Mouse (Mus musculus) kidney, postnatal 0 days (tissue): ENCODE measurements around the gene Pigb. TPM values are rescaled to one million over a fixed set of nuclear protein-coding genes. Genes with fewer than 3 reads are reported as not detected.

Experiments
- ATAC-seq: fragments of 200-750 bp; cut with Nextera tagmentation; replicated peaks from 2 replicates; pipeline ENCODE4 v1.8.0; 2017; ENCODE audit warnings: low read depth, moderate number of reproducible peaks, moderate TSS enrichment, moderate library complexity; ENCODE audit not compliant: low FRiP score
- DNase-seq: peaks from one replicate; pipeline ENCODE4 v3.0.0-alpha.2; 2016; ENCODE audit warnings: low spot score
- H3K27ac ChIP-seq: fragments of 300-500 bp; sonication (generic); 2 replicates; pipeline ENCODE4 v1.5.1; 2014; ENCODE audit warnings: mild to moderate bottlenecking
- H3K27me3 ChIP-seq: fragments of 300-500 bp; sonication (generic); 2 replicates; pipeline ENCODE4 v1.6.1; 2014; ENCODE audit warnings: low read length, mixed read lengths; ENCODE audit not compliant: insufficient read depth
- H3K36me3 ChIP-seq: fragments of 300-500 bp; sonication (generic); 2 replicates; pipeline ENCODE4 v1.6.1; 2014; ENCODE audit warnings: low read length, mixed read lengths; ENCODE audit not compliant: insufficient read depth
- H3K4me1 ChIP-seq: fragments of 300-500 bp; sonication (generic); replicated peaks from 2 replicates; pipeline ENCODE4 v1.6.1; 2014; ENCODE audit warnings: antibody characterized with exemption, low read length, mixed read lengths; ENCODE audit not compliant: insufficient read depth
- H3K4me2 ChIP-seq: fragments of 300-500 bp; sonication (generic); 2 replicates; pipeline ENCODE4 v1.6.1; 2014; ENCODE audit warnings: mild to moderate bottlenecking, low read length, moderate library complexity, mixed read lengths
- H3K4me3 ChIP-seq: fragments of 300-500 bp; sonication (generic); replicated peaks from 2 replicates; pipeline ENCODE4 v1.5.1; 2014; ENCODE audit warnings: low read depth, low read length
- H3K9ac ChIP-seq: fragments of 300-500 bp; sonication (generic); 2 replicates; pipeline ENCODE4 v1.6.1; 2014; ENCODE audit warnings: low read depth, low read length
- H3K9me3 ChIP-seq: fragments of 300-500 bp; sonication (generic); replicated peaks from 2 replicates; pipeline ENCODE4 v1.6.1; 2016; ENCODE audit warnings: low read length, inconsistent platforms, mixed read lengths
- CTCF ChIP-seq: IDR thresholded peaks from 2 replicates; pipeline ENCODE4 v1.5.1; 2016; ENCODE audit warnings: antibody characterized with exemption, low read depth, mild to moderate bottlenecking, moderate library complexity
- WGBS: fragments of 180-500 bp; shearing (Covaris S2); extraction: QIAGEN DNeasy Blood & Tissue Kit; methylation state at CpG from one replicate; pipeline ENCODE4 v1.1.7; 2014; 5-methylcytosine and 5-hydroxymethylcytosine counted together
- polyA plus RNA-seq: library from polyadenylated mRNA; unstranded; fragments of >200 nt; fragmentation: Nextera tagmentation; extraction: Ambion mirVana; gene quantifications from 2 replicates; pipeline ENCODE4 v1.2.1, GENCODE M21; 2015

Pigb gene
- polyA plus RNA-seq = 10.8 and 11.9 TPM in 2 replicates

DNA sequence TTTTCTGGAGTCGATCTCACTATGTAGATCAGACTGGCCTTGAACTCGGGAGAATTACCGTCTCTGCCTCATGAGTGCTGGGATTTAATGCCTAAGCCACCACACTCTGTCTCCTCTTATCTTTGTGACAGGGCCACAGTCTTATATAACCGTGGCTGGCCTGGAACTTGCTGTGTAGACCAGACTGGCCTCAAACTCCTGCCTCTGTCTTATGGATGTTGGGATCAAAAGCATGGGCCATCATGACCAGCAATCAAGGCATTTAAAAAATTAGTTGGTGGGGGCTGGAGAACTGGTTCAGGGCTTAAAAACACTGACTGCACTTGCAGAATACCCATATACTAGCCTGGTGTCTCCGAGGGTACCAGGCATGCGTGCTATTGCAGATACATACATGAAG lies at the start of gene Pigb:
Gene Pigb, minus strand, starts transcription at position 299 of the 400 bp plus-strand sequence.
- H3K4me2 ChIP-seq = peak within 1 kb of the TSS; percentile 63
- no peaks in the 10 kb centered on the region for H3K27me3 ChIP-seq
- TF ChIP-seq CTCF = no peak
- no peak for DNase-seq
- peak within 1 kb of the TSS; percentile 84 for H3K9ac ChIP-seq
- WGBS = 28% methylated on average over 6 of the region's 6 CpGs
- H3K4me1 ChIP-seq = peaks cover 15% of the 10 kb centered on the region
- H3K36me3 ChIP-seq = no peaks in the 10 kb centered on the region
- peak within 1 kb of the TSS; percentile 91 for H3K4me3 ChIP-seq
- H3K27ac ChIP-seq = peak within 1 kb of the TSS; percentile 82
- no peak for ATAC-seq
- no peaks in the 10 kb centered on the region for H3K9me3 ChIP-seq

- H3K4me3 ChIP-seq = no peak overlapping the region
- ATAC-seq (no peak; the same call in 1 of the 2 replicates), DNase-seq (peak; percentile 10)
- no peaks in the 10 kb centered on the region for H3K36me3 ChIP-seq
- H3K4me1 ChIP-seq = no peaks in the 10 kb centered on the region
- 67% methylated on average over 16 of the region's 16 CpGs for WGBS
- H3K27ac ChIP-seq = no peak overlapping the region
- H3K4me2 ChIP-seq = no peak overlapping the region
- H3K27me3 ChIP-seq = no peaks in the 10 kb centered on the region
- TF ChIP-seq CTCF = no peak
- H3K9ac ChIP-seq = no peak overlapping the region
- H3K9me3 ChIP-seq = no peaks in the 10 kb centered on the region
Observed at GRCm38 (mm10) chr9:73089222-73089920, 49.2 kb upstream of the Pigb start.

DNA sequence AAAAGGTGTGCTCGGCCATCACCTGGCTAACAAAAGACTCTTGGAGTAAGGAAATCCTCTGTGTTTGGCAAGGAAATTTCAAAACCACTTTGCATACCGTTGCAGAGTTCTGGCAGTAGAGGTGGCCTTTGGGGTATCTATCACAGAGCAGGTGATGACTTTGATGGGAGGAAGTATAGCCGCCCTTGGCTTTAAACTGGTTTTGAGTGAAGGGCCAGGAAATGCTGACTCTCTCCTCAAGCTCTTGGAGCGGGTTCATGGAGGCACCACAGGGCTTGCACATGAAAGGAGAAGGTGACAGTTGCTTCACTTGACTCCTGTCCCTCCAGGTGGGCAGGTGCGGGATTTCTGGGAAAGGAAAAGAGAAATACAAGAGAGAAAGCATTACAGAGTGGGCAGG lies 47.4 kb upstream of the Pigb start:
- Histone ChIP-seq H3K27me3 (no peaks in the 10 kb centered on the region), H3K27ac (no peak overlapping the region), H3K9ac (no peak overlapping the region), H3K4me2 (no peak overlapping the region), H3K9me3 (no peaks in the 10 kb centered on the region), H3K4me3 (no peak overlapping the region), H3K36me3 (no peaks in the 10 kb centered on the region), H3K4me1 (no peaks in the 10 kb centered on the region)
- 81% methylated on average over 5 of the region's 5 CpGs for WGBS
- no peak for DNase-seq
- no peak for TF ChIP-seq CTCF
- no peak for ATAC-seq

DNA sequence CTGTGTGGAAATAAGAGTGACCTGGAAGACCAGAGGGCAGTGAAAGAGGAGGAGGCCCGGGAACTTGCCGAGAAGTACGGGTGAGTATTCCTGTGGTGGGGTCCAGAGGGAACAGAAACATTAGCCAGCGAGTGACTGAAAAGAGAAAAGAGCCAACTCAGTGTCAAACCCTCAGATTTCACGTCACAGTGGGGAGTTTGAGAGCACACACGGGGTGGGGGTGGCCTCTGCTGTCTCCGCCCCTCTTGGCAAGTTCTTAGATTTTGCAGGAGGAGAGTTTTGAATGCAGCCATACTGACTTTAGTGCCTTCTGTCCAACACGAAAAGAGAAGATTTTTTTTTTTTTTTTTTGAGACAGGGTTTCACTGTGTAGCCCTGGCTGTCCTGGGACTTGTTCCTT lies 46.9 kb upstream of the Pigb start:
- Histone ChIP-seq H3K4me2 (no peak overlapping the region), H3K27me3 (no peaks in the 10 kb centered on the region), H3K4me3 (no peak overlapping the region), H3K9ac (no peak overlapping the region), H3K9me3 (no peaks in the 10 kb centered on the region), H3K36me3 (no peaks in the 10 kb centered on the region), H3K4me1 (no peaks in the 10 kb centered on the region), H3K27ac (no peak overlapping the region)
- ATAC-seq = no peak
- 60% methylated on average over 8 of the region's 8 CpGs for WGBS
- DNase-seq = peak; percentile 15
- no peak for TF ChIP-seq CTCF

- Histone ChIP-seq H3K36me3 (no peaks in the 10 kb centered on the region), H3K4me3 (no peak overlapping the region), H3K27ac (no peak overlapping the region), H3K9ac (no peak overlapping the region), H3K4me2 (no peak overlapping the region), H3K4me1 (no peaks in the 10 kb centered on the region), H3K27me3 (no peaks in the 10 kb centered on the region), H3K9me3 (no peaks in the 10 kb centered on the region)
- WGBS = 81% methylated on average over 6 of the region's 6 CpGs
- DNase-seq (no peak), ATAC-seq (no peak)
- TF ChIP-seq CTCF = no peak
Observed at GRCm38 (mm10) chr9:73085845-73086244, 45.7 kb upstream of the Pigb start.

GRCm38 (mm10) chr9:73083956-73084355 lies 43.8 kb upstream of the Pigb start:
- H3K27me3 ChIP-seq = no peaks in the 10 kb centered on the region
- H3K4me2 ChIP-seq = no peak overlapping the region
- H3K36me3 ChIP-seq = no peaks in the 10 kb centered on the region
- ATAC-seq (no peak), DNase-seq (peak; percentile 11)
- H3K4me3 ChIP-seq = no peak overlapping the region
- H3K4me1 ChIP-seq = no peaks in the 10 kb centered on the region
- H3K9me3 ChIP-seq = no peaks in the 10 kb centered on the region
- H3K27ac ChIP-seq = no peak overlapping the region
- no peak overlapping the region for H3K9ac ChIP-seq
- no peak for TF ChIP-seq CTCF
- 39% methylated on average over 6 of the region's 6 CpGs for WGBS
